Mouse (Mus musculus): ENCODE measurements around the gene Dab1. TPM values are rescaled to one million over a fixed set of nuclear protein-coding genes. Genes with fewer than 3 reads are reported as not detected.

The Dab1 gene
- polyA plus RNA-seq, 1 experiment from 2014 or later: not detected

- no peaks in the 10 kb centered on the region for H3K79me2 ChIP-seq (ENCODE audit: inconsistent target)
- no peaks in the 10 kb centered on the region for H3K36me3 ChIP-seq (ENCODE audit: inconsistent target)
- 89% methylated on average over 9 of the region's 9 CpGs for WGBS (ENCODE audit: missing documents)
- no peak overlapping the region for H3K27ac ChIP-seq
- no peak overlapping the region for H3K4me3 ChIP-seq (ENCODE audit: inconsistent target)
Measured at GRCm38 (mm10) chr4:104714925-104715519, 1095.9 kb downstream of the Dab1 start.

- Histone ChIP-seq H3K4me3 (ENCODE audit: inconsistent target) (no peak overlapping the region), H3K79me2 (ENCODE audit: inconsistent target) (no peaks in the 10 kb centered on the region), H3K36me3 (ENCODE audit: inconsistent target) (no peaks in the 10 kb centered on the region), H3K27ac (no peak overlapping the region)
- WGBS (ENCODE audit: missing documents): 83% methylated on average over 6 of the region's 6 CpGs
Measured at GRCm38 (mm10) chr4:104715857-104716256, 1096.7 kb downstream of the Dab1 start.

- Histone ChIP-seq H3K27ac (no peak overlapping the region), H3K79me2 (ENCODE audit: inconsistent target) (no peaks in the 10 kb centered on the region), H3K4me3 (ENCODE audit: inconsistent target) (no peak overlapping the region), H3K36me3 (ENCODE audit: inconsistent target) (no peaks in the 10 kb centered on the region)
- 100% methylated on average over 1 of the region's 1 CpGs for WGBS (ENCODE audit: missing documents)
Measured at GRCm38 (mm10) chr4:104716506-104716905, 1097.3 kb downstream of the Dab1 start.

- H3K36me3 ChIP-seq (ENCODE audit: inconsistent target): no peaks in the 10 kb centered on the region
- H3K27ac ChIP-seq: no peak overlapping the region
- no peak overlapping the region for H3K4me3 ChIP-seq (ENCODE audit: inconsistent target)
- WGBS (ENCODE audit: missing documents): 66% methylated on average over 13 of the region's 13 CpGs
- H3K79me2 ChIP-seq (ENCODE audit: inconsistent target): no peaks in the 10 kb centered on the region
Measured at GRCm38 (mm10) chr4:104718973-104719795, 1100.0 kb downstream of the Dab1 start.

GRCm38 (mm10) chr4:104723527-104724045, 1104.4 kb downstream of the Dab1 start:
- Histone ChIP-seq H3K36me3 (ENCODE audit: inconsistent target) (no peaks in the 10 kb centered on the region), H3K27ac (no peak overlapping the region), H3K4me3 (ENCODE audit: inconsistent target) (no peak overlapping the region), H3K79me2 (ENCODE audit: inconsistent target) (no peaks in the 10 kb centered on the region)
- WGBS (ENCODE audit: missing documents): 95% methylated on average over 6 of the region's 6 CpGs

- H3K27ac ChIP-seq: no peak overlapping the region
- no peak overlapping the region for H3K4me3 ChIP-seq (ENCODE audit: inconsistent target)
- 77% methylated on average over 5 of the region's 5 CpGs for WGBS (ENCODE audit: missing documents)
- H3K79me2 ChIP-seq (ENCODE audit: inconsistent target): no peaks in the 10 kb centered on the region
- no peaks in the 10 kb centered on the region for H3K36me3 ChIP-seq (ENCODE audit: inconsistent target)
Measured at GRCm38 (mm10) chr4:104724258-104724657, 1105.1 kb downstream of the Dab1 start.

- H3K27ac ChIP-seq: no peak overlapping the region
- no peaks in the 10 kb centered on the region for H3K79me2 ChIP-seq (ENCODE audit: inconsistent target)
- H3K36me3 ChIP-seq (ENCODE audit: inconsistent target): no peaks in the 10 kb centered on the region
- 63% methylated on average over 3 of the region's 3 CpGs for WGBS (ENCODE audit: missing documents)
- H3K4me3 ChIP-seq (ENCODE audit: inconsistent target): no peak overlapping the region
Measured at GRCm38 (mm10) chr4:104725673-104726072, 1106.5 kb downstream of the Dab1 start.

- 39% methylated on average over 8 of the region's 8 CpGs for WGBS (ENCODE audit: missing documents)
- H3K4me3 ChIP-seq (ENCODE audit: inconsistent target): no peak overlapping the region
- no peaks in the 10 kb centered on the region for H3K36me3 ChIP-seq (ENCODE audit: inconsistent target)
- H3K79me2 ChIP-seq (ENCODE audit: inconsistent target): no peaks in the 10 kb centered on the region
- no peak overlapping the region for H3K27ac ChIP-seq
Measured at GRCm38 (mm10) chr4:104729185-104729584, 1110.0 kb downstream of the Dab1 start.

GRCm38 (mm10) chr4:104746500-104746899, 1127.3 kb downstream of the Dab1 start:
- H3K79me2 ChIP-seq (ENCODE audit: inconsistent target): no peaks in the 10 kb centered on the region
- no peak overlapping the region for H3K27ac ChIP-seq
- no peak overlapping the region for H3K4me3 ChIP-seq (ENCODE audit: inconsistent target)
- no peaks in the 10 kb centered on the region for H3K36me3 ChIP-seq (ENCODE audit: inconsistent target)
- WGBS (ENCODE audit: missing documents): 73% methylated on average over 6 of the region's 6 CpGs

- H3K79me2 ChIP-seq (ENCODE audit: inconsistent target): no peaks in the 10 kb centered on the region
- no peaks in the 10 kb centered on the region for H3K36me3 ChIP-seq (ENCODE audit: inconsistent target)
- WGBS (ENCODE audit: missing documents): 70% methylated on average over 3 of the region's 3 CpGs
- no peak overlapping the region for H3K27ac ChIP-seq
- H3K4me3 ChIP-seq (ENCODE audit: inconsistent target): no peak overlapping the region
Measured at GRCm38 (mm10) chr4:104754090-104754489, 1134.9 kb downstream of the Dab1 start.

GRCm38 (mm10) chr4:104760878-104761624, 1141.9 kb downstream of the Dab1 start:
- Histone ChIP-seq H3K4me3 (ENCODE audit: inconsistent target) (no peak overlapping the region), H3K27ac (no peak overlapping the region), H3K36me3 (ENCODE audit: inconsistent target) (no peaks in the 10 kb centered on the region), H3K79me2 (ENCODE audit: inconsistent target) (no peaks in the 10 kb centered on the region)
- 91% methylated on average over 13 of the region's 13 CpGs for WGBS (ENCODE audit: missing documents)

GRCm38 (mm10) chr4:104766065-104766464, 1146.9 kb downstream of the Dab1 start, which contains the start of gene C8b:
C8b (plus strand) TSS chr4:104766317.
- no peak within 1 kb of the TSS for H3K27ac ChIP-seq
- no peaks in the 10 kb centered on the region for H3K79me2 ChIP-seq (ENCODE audit: inconsistent target)
- no peak within 1 kb of the TSS for H3K4me3 ChIP-seq (ENCODE audit: inconsistent target)
- no peaks in the 10 kb centered on the region for H3K36me3 ChIP-seq (ENCODE audit: inconsistent target)
- WGBS (ENCODE audit: missing documents): 84% methylated on average over 8 of the region's 8 CpGs

GRCm38 (mm10) chr4:104768190-104768589, 1149.0 kb downstream of the Dab1 start:
- Histone ChIP-seq H3K36me3 (ENCODE audit: inconsistent target) (no peaks in the 10 kb centered on the region), H3K79me2 (ENCODE audit: inconsistent target) (no peaks in the 10 kb centered on the region), H3K4me3 (ENCODE audit: inconsistent target) (no peak overlapping the region), H3K27ac (no peak overlapping the region)
- WGBS (ENCODE audit: missing documents): 79% methylated on average over 4 of the region's 4 CpGs

GRCm38 (mm10) chr4:104769602-104770001, 1150.4 kb downstream of the Dab1 start:
- no peaks in the 10 kb centered on the region for H3K79me2 ChIP-seq (ENCODE audit: inconsistent target)
- no peaks in the 10 kb centered on the region for H3K36me3 ChIP-seq (ENCODE audit: inconsistent target)
- no peak overlapping the region for H3K27ac ChIP-seq
- 86% methylated on average over 8 of the region's 8 CpGs for WGBS (ENCODE audit: missing documents)
- no peak overlapping the region for H3K4me3 ChIP-seq (ENCODE audit: inconsistent target)
